Mouse (Mus musculus): ENCODE data around the gene Mrvi1.

DNA sequence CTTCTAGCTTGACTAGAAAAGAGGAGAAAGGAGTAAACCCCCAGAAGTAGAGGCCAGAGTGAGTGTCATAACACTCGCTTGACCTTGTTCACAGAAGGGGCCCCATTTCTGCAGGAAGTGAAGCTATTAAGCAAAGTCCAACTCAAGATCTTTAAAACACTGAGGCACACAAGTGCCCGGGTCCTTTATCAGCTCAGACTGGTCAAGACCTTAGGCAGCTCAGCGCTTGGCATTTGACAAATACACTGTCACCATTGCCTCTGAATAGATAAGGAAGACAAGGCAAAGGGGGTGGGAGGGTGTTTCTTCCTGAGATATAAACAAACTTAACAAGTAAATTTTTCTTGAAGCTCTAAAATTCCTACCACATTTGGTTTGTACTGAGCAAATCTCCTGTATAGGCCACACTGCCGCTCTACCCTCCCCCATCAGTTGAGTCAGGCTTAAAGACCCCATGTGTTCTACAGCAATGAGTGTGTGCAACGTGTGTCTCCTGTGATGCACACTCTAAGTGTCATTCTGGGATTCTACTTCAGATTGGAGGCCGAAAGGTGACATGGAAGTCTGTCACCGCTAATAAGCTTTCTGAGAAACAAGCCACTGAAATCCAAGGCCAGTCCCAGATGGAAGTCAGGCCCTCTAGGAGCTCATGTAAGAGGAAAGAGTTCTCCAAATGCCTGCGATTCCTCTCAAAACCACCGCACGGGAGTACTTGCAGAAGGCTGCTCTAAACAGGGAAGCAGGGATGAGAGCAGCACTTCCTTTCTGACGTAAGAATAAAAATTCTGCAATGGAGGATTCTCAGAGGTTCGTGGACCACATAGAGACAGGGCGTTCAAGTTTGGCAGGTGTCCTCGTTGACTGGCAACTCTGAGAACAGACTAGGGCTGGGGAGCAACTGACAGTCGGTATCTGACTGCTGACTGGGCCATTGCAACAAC is 16.9 kb upstream of the Mrvi1 start:
- TF ChIP-seq CTCF (IDR thresholded peaks at IDR 0.05; ENCODE audit: borderline replicate concordance, insufficient read depth, low read depth, low read length) (no peak), POLR2A (IDR thresholded peaks at IDR 0.05; ENCODE audit: borderline replicate concordance, insufficient read depth, low read length) (no peak)
